In the genomic region with DNA sequence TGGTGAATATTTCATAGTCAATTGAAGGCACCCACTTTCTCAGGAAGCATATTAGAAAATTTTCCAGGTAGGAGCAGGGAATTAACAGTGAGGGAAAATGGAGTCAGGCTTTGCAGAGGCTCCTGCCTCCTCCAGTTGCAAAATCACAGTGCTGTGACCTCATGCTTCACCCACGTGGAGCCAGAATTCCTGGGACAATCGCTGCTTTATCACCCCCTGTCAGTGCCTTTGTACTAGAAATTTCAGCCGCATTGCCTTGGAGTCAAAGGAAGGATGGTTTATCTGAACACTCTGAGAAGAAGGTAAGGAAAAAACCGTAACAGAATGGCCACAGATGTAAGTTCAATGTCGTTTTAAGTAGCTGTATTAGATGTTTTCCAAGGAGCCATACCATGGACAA, we compare ENCODE assay signal across 10 mouse cellular contexts. TPM values are rescaled to one million over a fixed set of nuclear protein-coding genes. Genes with fewer than 3 reads are reported as not detected.
A peak's percentile ranks its signal among the peaks of the same experiment; 100 is the strongest.
DNase-seq lines count a peak whose midpoint lies in the region; ATAC-seq lines count a peak whose summit lies in the region.
"Had no signal": no experiment of that assay in that cellular context is flagged by ENCODE, and none has a peak within 500 bp of the region (broad histone marks: within the 10 kb centered on the region; RNA-seq: fewer than 3 reads in every experiment).

No protein-coding gene starts in this region.

- WGBS in heart, embryonic 11.5 days (ENCODE audit: insufficient replicate concordance) = 18% methylated on average over 5 of the region's 5 CpGs

- peak overlapping the region; percentile 57; the same call in 1 of the 2 replicates for H3K4me2 ChIP-seq in heart, embryonic 11.5 days

- DNase-seq in heart, adult 8-10 months (ENCODE audit: low spot score) = no peak
- peak; percentile 41 for DNase-seq in 3T3-L1 (ENCODE audit: low read depth, low spot score)
- peak; percentile 27 for DNase-seq in embryo, embryonic 9.5 days (ENCODE audit: extremely low spot score)
- peak; percentile 58 for DNase-seq in mesoderm, embryonic 11.5 days (ENCODE audit: low read depth, low spot score)
- DNase-seq in right cerebral cortex, postnatal 14 days = no peak
- no peak for DNase-seq in kidney, postnatal 25 days
- DNase-seq: left cerebral cortex, postnatal 4 days had no signal

- H3K36me3 ChIP-seq in heart, embryonic 11.5 days (ENCODE audit: control insufficient read depth, insufficient read depth, low read length) = no peaks in the 10 kb centered on the region

- no peaks in the 10 kb centered on the region; the same call in 1 of the 2 replicates for H3K27me3 ChIP-seq in heart, embryonic 11.5 days (ENCODE audit: control insufficient read depth, insufficient read depth, low read length)
- H3K27me3 ChIP-seq: CH12.LX had no signal

- no peak overlapping the region for H3K4me3 ChIP-seq in heart, embryonic 11.5 days (ENCODE audit: low read depth, low read length)

- no peak for ATAC-seq in heart, embryonic 11.5 days (replicated peaks; ENCODE audit: insufficient number of reproducible peaks, low FRiP score, low TSS enrichment)
- ATAC-seq in activated CD4-positive, CD25-positive, alpha-beta regulatory T cell, adult 4 months = no peak

- no peak overlapping the region for H3K27ac ChIP-seq in heart, embryonic 11.5 days (ENCODE audit: low read depth, low read length)

- no peak overlapping the region for H3K9ac ChIP-seq in heart, embryonic 11.5 days (ENCODE audit: low read depth, low read length)

- H3K4me1 ChIP-seq in heart, embryonic 11.5 days (ENCODE audit: control insufficient read depth, insufficient read depth, low read length) = no peaks in the 10 kb centered on the region

- no peaks in the 10 kb centered on the region for H3K9me3 ChIP-seq in heart, embryonic 11.5 days (replicated peaks; ENCODE audit: control insufficient read depth, low read length)

RNA-seq across cellular contexts. Expression of gene Cdkl5, which starts 1.5 kb away (rescaled TPM):
- 1.8 and 3.4 TPM in 2 replicates for polyA plus RNA-seq in heart, embryonic 11.5 days (2014; fragmentation: Nextera tagmentation; extraction: Ambion mirVana)
- total RNA-seq in heart, adult 8-10 months (2022) = 1 to 10 TPM; 5.0 to 6.0 (median 5.8) TPM
- under 1 TPM; 0.29 to 0.52 TPM for polyA plus RNA-seq in activated CD4-positive, CD25-positive, alpha-beta regulatory T cell, adult 4 months (2017; shearing (Covaris generic))

Comparison
In these comparisons a context has a peak if more than half of its experiments do, and no peak if none do; other contexts are left out.
1. DNase-seq: peak in 3T3-L1 (single experiment), embryo, embryonic 9.5 days (single experiment) and mesoderm, embryonic 11.5 days (single experiment); none in heart, adult 8-10 months (single experiment), right cerebral cortex, postnatal 14 days (single experiment) and kidney, postnatal 25 days (0 of 2).